Mouse (Mus musculus) forebrain, embryonic 10.5 days (tissue): Measurements from ENCODE around the gene Fgfr2. TPM values are rescaled to one million over a fixed set of nuclear protein-coding genes. Genes with fewer than 3 reads are reported as not detected.

Experiments
- DNase-seq: peaks from one replicate; pipeline ENCODE4 v3.0.0-alpha.2; 2017; ENCODE audit warnings: low spot score; ENCODE audit errors: extremely low spot score
- H3K27ac ChIP-seq: fragments of 300-500 bp; sonication (generic); 2 replicates; pipeline ENCODE4 v1.5.1; 2016; ENCODE audit warnings: mild to moderate bottlenecking
- H3K27me3 ChIP-seq: fragments of 300-500 bp; sonication (generic); 2 replicates; pipeline ENCODE4 v1.6.1; 2016; ENCODE audit warnings: mild to moderate bottlenecking; ENCODE audit not compliant: poor library complexity, severe bottlenecking
- H3K36me3 ChIP-seq: fragments of 300-500 bp; sonication (generic); replicated peaks from 2 replicates; pipeline ENCODE4 v1.6.1; 2016; ENCODE audit warnings: mild to moderate bottlenecking, moderate library complexity
- H3K4me1 ChIP-seq: fragments of 300-500 bp; sonication (generic); 2 replicates; pipeline ENCODE4 v1.6.1; 2016
- H3K4me3 ChIP-seq: fragments of 300-500 bp; sonication (generic); 2 replicates; pipeline ENCODE4 v1.5.1; 2016; ENCODE audit warnings: mild to moderate bottlenecking, moderate library complexity
- H3K9me3 ChIP-seq: fragments of 300-500 bp; sonication (generic); 2 replicates; pipeline ENCODE4 v1.6.1; 2016; ENCODE audit warnings: mild to moderate bottlenecking, moderate library complexity
- WGBS: fragments of 180-500 bp; shearing (Covaris S2); methylation state at CpG from one replicate; pipeline ENCODE4 v1.1.7; 2016; 5-methylcytosine and 5-hydroxymethylcytosine counted together
- polyA plus RNA-seq: library from polyadenylated mRNA; unstranded; fragments of >200 nt; fragmentation: Nextera tagmentation; extraction: Ambion mirVana; gene quantifications from 2 replicates; pipeline ENCODE4 v1.2.1, GENCODE M21; 2016

The Fgfr2 gene
- polyA plus RNA-seq, 1 experiment from 2014 or later, result 55.7 TPM

GRCm38 (mm10) chr7:132278658-132279057 is 844.5 kb downstream of the Fgfr2 start:
- Histone ChIP-seq H3K27me3 (no peaks in the 10 kb centered on the region), H3K27ac (no peak overlapping the region), H3K4me3 (no peak overlapping the region), H3K36me3 (no peaks in the 10 kb centered on the region), H3K4me1 (peaks cover 59% of the 10 kb centered on the region), H3K9me3 (peaks cover under 1% of the 10 kb centered on the region; the same call in 1 of the 2 replicates)
- 88% methylated on average over 3 of the region's 3 CpGs for WGBS
- no peak for DNase-seq

GRCm38 (mm10) chr7:132276287-132276686 is 846.9 kb downstream of the Fgfr2 start:
- Histone ChIP-seq H3K27me3 (no peaks in the 10 kb centered on the region), H3K4me3 (no peak overlapping the region), H3K27ac (no peak overlapping the region), H3K9me3 (peaks cover 4% of the 10 kb centered on the region; the same call in 1 of the 2 replicates), H3K4me1 (peaks cover 48% of the 10 kb centered on the region), H3K36me3 (0 out of 2 replicates have a peak, but pooled peaks cover 2% of the 10 kb centered on the region)
- DNase-seq, result no peak
- 85% methylated on average over 5 of the region's 5 CpGs for WGBS

- peaks cover 4% of the 10 kb centered on the region; the same call in 1 of the 2 replicates for H3K9me3 ChIP-seq
- no peak for DNase-seq
- H3K4me3 ChIP-seq, result no peak overlapping the region
- no peak overlapping the region for H3K27ac ChIP-seq
- peaks cover 19% of the 10 kb centered on the region for H3K36me3 ChIP-seq
- 58% methylated on average over 2 of the region's 2 CpGs for WGBS
- peaks cover 46% of the 10 kb centered on the region for H3K4me1 ChIP-seq
- no peaks in the 10 kb centered on the region for H3K27me3 ChIP-seq
Measured at GRCm38 (mm10) chr7:132273741-132274513, 849.2 kb downstream of the Fgfr2 start.

- Histone ChIP-seq H3K4me1 (peaks cover 36% of the 10 kb centered on the region), H3K27me3 (no peaks in the 10 kb centered on the region), H3K9me3 (peaks cover 4% of the 10 kb centered on the region; the same call in 1 of the 2 replicates), H3K36me3 (peaks cover 27% of the 10 kb centered on the region), H3K4me3 (no peak overlapping the region), H3K27ac (no peak overlapping the region)
- WGBS, result 97% methylated on average over 5 of the region's 5 CpGs
- no peak for DNase-seq
Measured at GRCm38 (mm10) chr7:132272984-132273383, 850.2 kb downstream of the Fgfr2 start.

- Histone ChIP-seq H3K27me3 (no peaks in the 10 kb centered on the region), H3K4me1 (peaks cover 19% of the 10 kb centered on the region), H3K9me3 (peaks cover 4% of the 10 kb centered on the region; the same call in 1 of the 2 replicates), H3K4me3 (no peak overlapping the region), H3K36me3 (peaks cover 43% of the 10 kb centered on the region), H3K27ac (no peak overlapping the region)
- DNase-seq, result no peak
- WGBS, result 88% methylated on average over 8 of the region's 8 CpGs
Measured at GRCm38 (mm10) chr7:132270364-132270763, 852.8 kb downstream of the Fgfr2 start.

- WGBS, result 92% methylated on average over 3 of the region's 3 CpGs
- Histone ChIP-seq H3K27ac (no peak overlapping the region), H3K36me3 (peaks cover 44% of the 10 kb centered on the region)
Measured at GRCm38 (mm10) chr7:132269661-132270060, 853.5 kb downstream of the Fgfr2 start.

GRCm38 (mm10) chr7:132267721-132268498 is 855.2 kb downstream of the Fgfr2 start:
- no peak overlapping the region for H3K27ac ChIP-seq
- no peak overlapping the region for H3K4me3 ChIP-seq
- peaks cover 28% of the 10 kb centered on the region for H3K4me1 ChIP-seq
- H3K9me3 ChIP-seq, result no peaks in the 10 kb centered on the region
- 84% methylated on average over 4 of the region's 4 CpGs for WGBS
- H3K27me3 ChIP-seq, result no peaks in the 10 kb centered on the region
- no peak for DNase-seq
- H3K36me3 ChIP-seq, result peaks cover 54% of the 10 kb centered on the region

More at GRCm38 (mm10) chr7:132269661-132270060, 853.5 kb downstream of the Fgfr2 start:
- Histone ChIP-seq H3K4me3 (no peak overlapping the region), H3K9me3 (peaks cover 4% of the 10 kb centered on the region; the same call in 1 of the 2 replicates), H3K4me1 (peaks cover 20% of the 10 kb centered on the region), H3K27me3 (no peaks in the 10 kb centered on the region)
- DNase-seq, result no peak

- DNase-seq, result no peak
- WGBS, result 72% methylated on average over 3 of the region's 3 CpGs
- peaks cover 14% of the 10 kb centered on the region; the same call in 1 of the 2 replicates for H3K27me3 ChIP-seq
- no peaks in the 10 kb centered on the region for H3K9me3 ChIP-seq
- peaks cover 43% of the 10 kb centered on the region for H3K36me3 ChIP-seq
- H3K4me3 ChIP-seq, result no peak overlapping the region
- H3K4me1 ChIP-seq, result peaks cover 57% of the 10 kb centered on the region
- H3K27ac ChIP-seq, result peak overlapping the region; percentile 77
Measured at GRCm38 (mm10) chr7:132264763-132265162, 858.4 kb downstream of the Fgfr2 start.

- 26% methylated on average over 6 of the region's 6 CpGs for WGBS
- no peak overlapping the region for H3K4me3 ChIP-seq
- no peaks in the 10 kb centered on the region for H3K9me3 ChIP-seq
- H3K27ac ChIP-seq, result peak overlapping the region; percentile 77
- H3K4me1 ChIP-seq, result peaks cover 73% of the 10 kb centered on the region
- peaks cover 14% of the 10 kb centered on the region; the same call in 1 of the 2 replicates for H3K27me3 ChIP-seq
- no peak for DNase-seq
- peaks cover 28% of the 10 kb centered on the region for H3K36me3 ChIP-seq
Measured at GRCm38 (mm10) chr7:132263186-132263585, 860.0 kb downstream of the Fgfr2 start.

- H3K4me1 ChIP-seq, result peaks cover 78% of the 10 kb centered on the region
- H3K36me3 ChIP-seq, result peaks cover 26% of the 10 kb centered on the region
- peaks cover 14% of the 10 kb centered on the region; the same call in 1 of the 2 replicates for H3K27me3 ChIP-seq
- no peak for DNase-seq
- peak overlapping the region; percentile 77 for H3K27ac ChIP-seq
- no peak overlapping the region for H3K4me3 ChIP-seq
- 19% methylated on average over 6 of the region's 6 CpGs for WGBS
- no peaks in the 10 kb centered on the region for H3K9me3 ChIP-seq
Measured at GRCm38 (mm10) chr7:132262696-132263095, 860.5 kb downstream of the Fgfr2 start.

- peak overlapping the region; percentile 77; the same call in 1 of the 2 replicates for H3K27ac ChIP-seq
- peaks cover 26% of the 10 kb centered on the region for H3K36me3 ChIP-seq
- DNase-seq, result no peak
- H3K4me3 ChIP-seq, result no peak overlapping the region
- H3K27me3 ChIP-seq, result peaks cover 18% of the 10 kb centered on the region; the same call in 1 of the 2 replicates
- peaks cover 81% of the 10 kb centered on the region for H3K4me1 ChIP-seq
- WGBS, result 61% methylated on average over 3 of the region's 3 CpGs
- no peaks in the 10 kb centered on the region for H3K9me3 ChIP-seq
Measured at GRCm38 (mm10) chr7:132261885-132262284, 861.3 kb downstream of the Fgfr2 start.

- Histone ChIP-seq H3K9me3 (no peaks in the 10 kb centered on the region), H3K36me3 (peaks cover 16% of the 10 kb centered on the region), H3K27ac (peak overlapping the region; percentile 6; the same call in 1 of the 2 replicates), H3K4me1 (peaks cover 72% of the 10 kb centered on the region), H3K4me3 (no peak overlapping the region), H3K27me3 (peaks cover 26% of the 10 kb centered on the region; the same call in 1 of the 2 replicates)
- no peak for DNase-seq
- WGBS, result 73% methylated on average over 5 of the region's 5 CpGs
Measured at GRCm38 (mm10) chr7:132260632-132261031, 862.5 kb downstream of the Fgfr2 start.
